In the genomic region with DNA sequence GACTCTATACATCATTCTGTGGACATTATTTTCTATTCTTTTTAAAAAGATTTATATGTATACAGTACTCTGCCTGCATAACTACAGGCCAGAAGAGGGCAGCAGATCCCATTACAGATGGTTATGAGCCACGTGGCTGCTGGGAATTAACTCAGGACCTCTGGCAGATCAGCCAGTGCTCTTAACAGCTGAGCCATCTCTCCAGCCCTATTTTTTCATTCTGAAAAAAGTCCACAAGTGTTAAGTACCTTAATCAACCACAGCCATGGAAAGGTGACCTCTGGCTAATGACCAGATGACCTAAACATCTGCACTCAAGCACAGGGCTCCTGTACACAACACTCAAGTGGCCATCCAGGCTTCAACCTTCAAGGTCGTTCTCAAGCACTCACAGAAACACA, we compare ENCODE assay signal across 8 mouse cellular contexts. TPM values are rescaled to one million over a fixed set of nuclear protein-coding genes. Genes with fewer than 3 reads are reported as not detected.
DNase-seq lines count a peak whose midpoint lies in the region; ATAC-seq and TF ChIP-seq lines count a peak whose summit lies in the region.

No protein-coding gene starts in this region.

- H3K4me3 ChIP-seq in heart, adult 2 months, result no peak overlapping the region
- H3K4me3 ChIP-seq in heart, embryonic 12.5 days, result no peak overlapping the region
- no peak overlapping the region for H3K4me3 ChIP-seq in cortical plate, adult 2 months (ENCODE audit: insufficient read depth, low read length)
- no peak overlapping the region for H3K4me3 ChIP-seq in limb, embryonic 15.5 days

- H3K4me2 ChIP-seq in heart, embryonic 12.5 days, result no peak overlapping the region
- no peak overlapping the region for H3K4me2 ChIP-seq in limb, embryonic 15.5 days

- H3K27me3 ChIP-seq in heart, adult 2 months (ENCODE audit: control insufficient read depth, insufficient read depth, low read length), result no peaks in the 10 kb centered on the region
- H3K27me3 ChIP-seq in heart, embryonic 12.5 days (replicated peaks), result no peaks in the 10 kb centered on the region
- no peaks in the 10 kb centered on the region for H3K27me3 ChIP-seq in limb, embryonic 15.5 days

- 0 out of 2 replicates have a peak, but pooled peaks cover 2% of the 10 kb centered on the region for H3K79me2 ChIP-seq in heart, adult 2 months (replicated peaks; ENCODE audit: control insufficient read depth, insufficient read depth, low read length)

- H3K9ac ChIP-seq in heart, adult 2 months (ENCODE audit: low read depth, low read length), result no peak overlapping the region
- no peak overlapping the region for H3K9ac ChIP-seq in heart, embryonic 12.5 days
- H3K9ac ChIP-seq in limb, embryonic 15.5 days, result no peak overlapping the region

- TF ChIP-seq CTCF in heart, adult 2 months (IDR thresholded peaks at IDR 0.05), result peak; percentile 59
- TF ChIP-seq CTCF in cortical plate, adult 2 months (IDR thresholded peaks at IDR 0.05; ENCODE audit: extremely low read depth, insufficient read depth, low read length), result 0 out of 2 replicates have a peak, but pooled peaks have one; percentile 21

- no peak for DNase-seq in heart, adult 2 months
- DNase-seq in B cell, adult 2 months, result peak; percentile 49 to 52
- DNase-seq in gastrocnemius, postnatal 14 days, result no peak
- DNase-seq in c-Kit-positive CD71-positive TER-119-positive erythroid progenitor cells, embryonic 14.5 days (ENCODE audit: low spot score), result no peak
- no peak for DNase-seq in ovary, adult 18-20 months (ENCODE audit: low spot score)

- no peak for TF ChIP-seq EP300 in heart, adult 2 months (IDR thresholded peaks at IDR 0.05; ENCODE audit: insufficient read depth, low read depth, low read length)

- intact Hi-C loops in heart, adult 2 months (cut with DNase I), result no loop called here
- intact Hi-C loops in gastrocnemius, postnatal 14 days (cut with DNase I; ENCODE audit: low total_unique reads), result no loop called here

- no peak; the same call in 1 of the 2 replicates for TF ChIP-seq POLR2A in heart, adult 2 months (IDR thresholded peaks at IDR 0.05; ENCODE audit: insufficient read depth, low read depth, low read length)
- no peak for TF ChIP-seq POLR2A in cortical plate, adult 2 months (IDR thresholded peaks at IDR 0.05; ENCODE audit: extremely low read depth, insufficient read depth, low read length)

- WGBS in heart, adult 2 months, result 50% methylated on average over 2 of the region's 2 CpGs
- WGBS in heart, embryonic 12.5 days, result 43% methylated on average over 2 of the region's 2 CpGs
- 48% methylated on average over 2 of the region's 2 CpGs for WGBS in limb, embryonic 15.5 days

- no peak overlapping the region for H3K27ac ChIP-seq in heart, adult 2 months
- no peak overlapping the region for H3K27ac ChIP-seq in heart, embryonic 12.5 days (ENCODE audit: poor library complexity, severe bottlenecking)
- H3K27ac ChIP-seq in cortical plate, adult 2 months (ENCODE audit: insufficient read depth, low read length), result no peak overlapping the region
- no peak overlapping the region for H3K27ac ChIP-seq in limb, embryonic 15.5 days

- peaks cover 27% of the 10 kb centered on the region for H3K36me3 ChIP-seq in heart, adult 2 months (ENCODE audit: control insufficient read depth, insufficient read depth, low read length)
- H3K36me3 ChIP-seq in heart, embryonic 12.5 days, result peaks cover 54% of the 10 kb centered on the region
- peaks cover 56% of the 10 kb centered on the region for H3K36me3 ChIP-seq in limb, embryonic 15.5 days

- no peaks in the 10 kb centered on the region for H3K9me3 ChIP-seq in heart, embryonic 12.5 days (replicated peaks)
- H3K9me3 ChIP-seq in limb, embryonic 15.5 days, result no peaks in the 10 kb centered on the region

- peaks cover 9% of the 10 kb centered on the region for H3K4me1 ChIP-seq in heart, adult 2 months (ENCODE audit: control insufficient read depth, insufficient read depth, low read length)
- peaks cover 21% of the 10 kb centered on the region for H3K4me1 ChIP-seq in heart, embryonic 12.5 days (replicated peaks)
- H3K4me1 ChIP-seq in cortical plate, adult 2 months (ENCODE audit: control insufficient read depth, insufficient read depth, low read length), result peaks cover 2% of the 10 kb centered on the region; the same call in 1 of the 2 replicates
- H3K4me1 ChIP-seq in limb, embryonic 15.5 days, result peaks cover 20% of the 10 kb centered on the region

- no peak for ATAC-seq in heart, embryonic 12.5 days (ENCODE audit: insufficient number of reproducible peaks, low FRiP score)
- 0 out of 2 replicates have a peak, but pooled peaks have one; percentile 22 for ATAC-seq in limb, embryonic 15.5 days (ENCODE audit: insufficient number of reproducible peaks, low FRiP score, low TSS enrichment, low read depth)

RNA-seq across cellular contexts. Expression of a gene that starts 1.4 kb away (rescaled TPM):
- not detected for total RNA-seq in heart, adult 2 months (2021)
- polyA plus RNA-seq in heart, adult 2 months (2012; rRNA removed), result 0.20 TPM in 1 of 2 replicates, not detected in the other
- polyA plus RNA-seq in heart, embryonic 12.5 days (2016; fragmentation: Nextera tagmentation; extraction: Ambion mirVana), result not detected in 2 replicates
- polyA plus RNA-seq in cortical plate, adult 2 months (2012; rRNA removed), result 0.76 and 1.6 TPM in 2 replicates
- 0.35 TPM in 1 of 2 replicates, not detected in the other for polyA plus RNA-seq in limb, embryonic 15.5 days (2015; fragmentation: Nextera tagmentation; extraction: Ambion mirVana)
- not detected for total RNA-seq in gastrocnemius, postnatal 14 days (2021)

RNA-seq across cellular contexts. Expression of a gene that starts 5.1 kb away (rescaled TPM):
- total RNA-seq in heart, adult 2 months (2021), result 100 to 1,000 TPM; 509 to 574 TPM
- 103 and 140 TPM in 2 replicates for polyA plus RNA-seq in heart, adult 2 months (2012; rRNA removed)
- 404 and 410 TPM in 2 replicates for polyA plus RNA-seq in heart, embryonic 12.5 days (2016; fragmentation: Nextera tagmentation; extraction: Ambion mirVana)
- polyA plus RNA-seq in cortical plate, adult 2 months (2012; rRNA removed), result 287 and 301 TPM in 2 replicates
- 447 and 586 TPM in 2 replicates for polyA plus RNA-seq in limb, embryonic 15.5 days (2015; fragmentation: Nextera tagmentation; extraction: Ambion mirVana)
- 100 to 1,000 TPM; 607 to 676 TPM for total RNA-seq in gastrocnemius, postnatal 14 days (2021)

RNA-seq across cellular contexts. Expression of a gene that starts 10.8 kb away (rescaled TPM):
- total RNA-seq in heart, adult 2 months (2021), result 1 to 10 TPM; 7.6 to 7.9 TPM
- polyA plus RNA-seq in heart, adult 2 months (2012; rRNA removed), result 6.0 and 8.7 TPM in 2 replicates
- polyA plus RNA-seq in heart, embryonic 12.5 days (2016; fragmentation: Nextera tagmentation; extraction: Ambion mirVana), result 10.9 and 11.4 TPM in 2 replicates
- polyA plus RNA-seq in cortical plate, adult 2 months (2012; rRNA removed), result 16.4 TPM in 2 replicates
- 17.3 and 19.1 TPM in 2 replicates for polyA plus RNA-seq in limb, embryonic 15.5 days (2015; fragmentation: Nextera tagmentation; extraction: Ambion mirVana)
- total RNA-seq in gastrocnemius, postnatal 14 days (2021), result 1 to 10 TPM; 6.0 to 6.7 TPM

RNA-seq across cellular contexts. Expression of a gene that starts 21.7 kb away (rescaled TPM):
- 10 to 100 TPM; 28.2 to 31.6 TPM for total RNA-seq in heart, adult 2 months (2021)
- 31.1 and 38.5 TPM in 2 replicates for polyA plus RNA-seq in heart, adult 2 months (2012; rRNA removed)
- 46.9 and 49.5 TPM in 2 replicates for polyA plus RNA-seq in heart, embryonic 12.5 days (2016; fragmentation: Nextera tagmentation; extraction: Ambion mirVana)
- polyA plus RNA-seq in cortical plate, adult 2 months (2012; rRNA removed), result 130 and 132 TPM in 2 replicates
- 128 and 131 TPM in 2 replicates for polyA plus RNA-seq in limb, embryonic 15.5 days (2015; fragmentation: Nextera tagmentation; extraction: Ambion mirVana)
- 10 to 100 TPM; 29.9 to 39.5 TPM for total RNA-seq in gastrocnemius, postnatal 14 days (2021)

RNA-seq across cellular contexts. Expression of a gene that starts 32.6 kb away (rescaled TPM):
- total RNA-seq in heart, adult 2 months (2021), result 10 to 100 TPM; 20.8 to 21.4 TPM
- 13.8 and 18.1 TPM in 2 replicates for polyA plus RNA-seq in heart, adult 2 months (2012; rRNA removed)
- polyA plus RNA-seq in heart, embryonic 12.5 days (2016; fragmentation: Nextera tagmentation; extraction: Ambion mirVana), result 1.3 and 1.4 TPM in 2 replicates
- polyA plus RNA-seq in cortical plate, adult 2 months (2012; rRNA removed), result 64.7 and 67.2 TPM in 2 replicates
- 1.7 and 2.2 TPM in 2 replicates for polyA plus RNA-seq in limb, embryonic 15.5 days (2015; fragmentation: Nextera tagmentation; extraction: Ambion mirVana)
- total RNA-seq in gastrocnemius, postnatal 14 days (2021), result 10 to 100 TPM; 33.3 to 38.5 TPM

Comparison
In these comparisons a context has a peak if more than half of its experiments do, and no peak if none do; other contexts are left out.
1. DNase-seq: peak in B cell, adult 2 months (2 of 2); none in heart, adult 2 months (0 of 2), gastrocnemius, postnatal 14 days (single experiment), c-Kit-positive CD71-positive TER-119-positive erythroid progenitor cells, embryonic 14.5 days (single experiment) and ovary, adult 18-20 months (single experiment).